Mouse (Mus musculus) 416B (cell line): ENCODE data around the gene Cers2.

Source experiments
- DNase-seq: peaks from one replicate; pipeline ENCODE4 v3.0.0; 2011; ENCODE audit warnings: low read depth

Cers2 gene

GRCm38 (mm10) chr3:95314486-95315093, at the start of gene Cers2:
TSS of gene Cers2 (plus strand) at chr3:95314791.
- peak; percentile 64 for DNase-seq

- DNase-seq, result no peak
Observed at GRCm38 (mm10) chr3:95266052-95266451, 48.5 kb upstream of the Cers2 start.

GRCm38 (mm10) chr3:95267855-95268254, 46.7 kb upstream of the Cers2 start:
- peak; percentile 45 for DNase-seq

GRCm38 (mm10) chr3:95269789-95270188, 44.8 kb upstream of the Cers2 start:
- DNase-seq, result no peak

GRCm38 (mm10) chr3:95270766-95271364, 43.7 kb upstream of the Cers2 start:
- DNase-seq, result no peak

- DNase-seq, result no peak
Observed at GRCm38 (mm10) chr3:95273471-95273870, 41.1 kb upstream of the Cers2 start.

- DNase-seq, result no peak
Observed at GRCm38 (mm10) chr3:95274453-95274852, 40.1 kb upstream of the Cers2 start.

- no peak for DNase-seq
Observed at GRCm38 (mm10) chr3:95275161-95275560, 39.4 kb upstream of the Cers2 start.

GRCm38 (mm10) chr3:95276428-95276934, 38.1 kb upstream of the Cers2 start:
- peak; percentile 48 for DNase-seq

GRCm38 (mm10) chr3:95277149-95277551, 37.4 kb upstream of the Cers2 start:
- DNase-seq, result no peak

GRCm38 (mm10) chr3:95280747-95281146, 33.8 kb upstream of the Cers2 start:
- peak; percentile 70 for DNase-seq

GRCm38 (mm10) chr3:95281216-95282126, 33.1 kb upstream of the Cers2 start, which contains the start of the genes Mindy1 and Prune1:
TSS of gene Mindy1 (plus strand) at chr3:95281345.
TSS of gene Prune1 (minus strand) at chr3:95282076.
- DNase-seq, result peak; percentile 99

GRCm38 (mm10) chr3:95282381-95282864, 32.2 kb upstream of the Cers2 start:
- DNase-seq, result peak; percentile 86

GRCm38 (mm10) chr3:95282865-95283588, 31.6 kb upstream of the Cers2 start:
- DNase-seq, result peak; percentile 86

- DNase-seq, result no peak
Observed at GRCm38 (mm10) chr3:95283589-95283941, 31.0 kb upstream of the Cers2 start.

GRCm38 (mm10) chr3:95284062-95284461, 30.5 kb upstream of the Cers2 start:
- no peak for DNase-seq

- no peak for DNase-seq
Observed at GRCm38 (mm10) chr3:95284501-95285281, 29.9 kb upstream of the Cers2 start.

- DNase-seq, result no peak
Observed at GRCm38 (mm10) chr3:95285390-95285789, 29.2 kb upstream of the Cers2 start.

- no peak for DNase-seq
Observed at GRCm38 (mm10) chr3:95286011-95286410, 28.6 kb upstream of the Cers2 start.

GRCm38 (mm10) chr3:95286510-95286909, 28.1 kb upstream of the Cers2 start:
- peak; percentile 85 for DNase-seq

- no peak for DNase-seq
Observed at GRCm38 (mm10) chr3:95287541-95287940, 27.1 kb upstream of the Cers2 start.
